Mouse (Mus musculus): ENCODE results near the gene Pde4d.
"Not testable (repeated sequence)": the region's sequence is repeated elsewhere in the genome, so short reads cannot be mapped to it uniquely, and the experiment has no call there.

Pde4d gene

GRCm38 (mm10) chr13:108692883-108693550, 243.3 kb downstream of the Pde4d start:
- DNase-seq (ENCODE audit: low spot score in 2 of 2): no peak

DNA sequence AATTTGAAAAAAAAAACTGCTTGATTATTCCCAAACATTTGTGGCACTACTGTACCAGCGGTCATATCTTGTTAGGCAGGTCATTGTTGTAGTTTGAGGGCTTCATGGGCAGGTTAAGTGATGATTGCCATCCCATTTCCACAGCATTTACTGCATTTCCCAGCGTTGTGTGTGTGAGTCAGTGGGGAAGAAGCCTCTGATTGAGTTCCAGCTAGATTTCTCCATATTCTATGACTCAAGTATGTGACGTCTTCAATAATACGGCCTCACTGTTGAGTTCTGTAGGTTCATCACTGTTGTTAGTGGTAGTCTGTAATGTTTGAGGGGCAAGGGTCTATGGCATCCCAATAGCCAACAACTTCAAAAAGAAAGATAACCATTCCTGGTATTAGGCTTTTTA, 255.7 kb downstream of the Pde4d start:
- DNase-seq (ENCODE audit: low spot score in 2 of 2): no peak

DNA sequence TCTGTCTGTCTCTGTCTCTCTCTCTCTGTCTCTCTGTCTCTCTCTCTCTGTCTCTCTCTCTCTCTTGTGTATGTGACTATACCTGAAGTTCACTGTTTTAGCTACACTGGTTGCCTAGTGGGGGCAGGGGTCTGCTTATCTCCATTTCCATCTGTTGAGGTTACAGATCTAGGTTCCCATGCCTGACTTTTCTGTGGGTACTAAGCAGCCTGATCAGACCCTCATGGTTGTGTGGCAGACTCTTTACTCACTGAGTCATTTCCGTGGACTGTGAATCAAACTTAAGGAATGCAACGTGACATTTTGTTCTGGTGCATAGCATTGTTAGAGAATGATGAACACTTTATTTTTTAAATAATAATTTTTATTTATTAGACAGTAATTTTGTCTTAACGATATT, 264.3 kb downstream of the Pde4d start:
- no peak for DNase-seq (ENCODE audit: low spot score in 2 of 2)

- no peak for DNase-seq (ENCODE audit: low spot score in 2 of 2)
These were observed 265.3 kb downstream of the Pde4d start for GRCm38 (mm10) chr13:108715029-108715428.

DNA sequence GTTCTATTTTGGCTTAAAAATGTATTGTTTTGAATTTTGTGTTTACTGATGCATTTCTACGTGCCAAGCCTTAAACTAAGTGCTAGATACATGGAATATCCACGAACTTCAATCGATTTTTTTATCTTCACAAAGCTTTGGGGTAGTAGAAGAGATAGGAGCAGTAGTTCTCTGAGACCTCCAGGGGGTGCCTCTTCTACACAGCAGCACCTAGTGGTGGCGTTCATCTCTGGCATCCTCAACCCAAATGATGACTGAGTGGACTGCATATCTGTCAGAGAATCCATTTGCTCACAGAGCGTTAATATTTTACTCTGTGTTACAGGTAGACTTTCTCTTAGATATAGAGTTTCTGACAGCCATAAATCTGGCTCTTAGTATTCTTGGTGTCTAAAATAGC, 272.5 kb downstream of the Pde4d start:
- no peak for DNase-seq (ENCODE audit: low spot score in 2 of 2)

- DNase-seq (ENCODE audit: low spot score in 2 of 2): not testable (repeated sequence)
These were observed 284.6 kb downstream of the Pde4d start for GRCm38 (mm10) chr13:108734356-108734755.

DNA sequence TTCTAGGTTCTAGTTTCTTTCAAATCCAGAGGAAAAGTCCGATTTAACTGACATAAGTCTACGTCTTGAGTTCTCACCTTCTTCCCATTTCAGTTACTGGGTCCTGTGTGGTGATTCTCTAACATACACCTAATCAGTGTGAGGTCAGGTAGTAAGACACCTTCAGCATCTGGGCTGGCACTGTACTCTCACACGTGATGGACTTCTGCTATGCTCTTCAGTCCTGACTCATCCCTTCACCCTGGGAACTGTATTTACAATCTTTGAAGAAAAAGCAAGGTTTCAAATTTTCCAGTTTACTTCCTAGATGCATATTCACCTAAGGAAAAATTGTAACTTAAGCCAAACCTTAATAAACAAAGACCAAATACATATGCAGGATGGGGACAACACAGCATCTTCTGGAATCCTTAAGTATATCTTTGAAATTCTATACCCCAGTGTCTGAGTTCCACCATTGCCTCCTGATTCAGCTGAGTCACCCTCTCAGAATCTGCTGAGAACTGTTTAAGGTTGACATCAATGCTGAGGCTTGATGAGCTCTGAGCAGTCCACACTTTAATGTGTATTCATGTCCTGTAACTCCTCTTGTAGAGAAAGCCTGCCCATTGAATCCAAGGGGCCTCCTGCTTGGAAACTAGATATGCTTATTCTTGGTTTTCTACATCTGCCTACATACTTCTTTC, 301.6 kb downstream of the Pde4d start:
- DNase-seq (ENCODE audit: low spot score in 2 of 2): no peak

DNA sequence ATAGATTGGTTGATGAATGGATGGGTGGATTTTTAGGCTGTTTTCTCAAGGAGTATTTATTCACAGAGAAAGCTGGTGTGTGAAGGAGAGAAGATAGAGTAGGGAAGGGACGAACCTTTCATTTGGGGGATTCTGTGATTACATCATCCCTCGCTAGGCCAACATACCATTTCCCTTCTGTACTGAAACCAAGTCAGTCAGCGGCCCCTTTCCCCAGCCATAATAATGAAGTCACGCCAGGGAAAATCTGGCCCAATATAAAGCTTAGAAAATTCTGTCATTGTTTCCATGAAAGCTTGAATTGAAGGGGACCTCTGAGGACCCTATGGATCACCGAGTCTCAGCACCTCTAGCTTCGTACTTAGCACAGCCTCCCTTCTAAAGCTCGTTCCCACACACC, 307.7 kb downstream of the Pde4d start:
- no peak for DNase-seq (ENCODE audit: low spot score in 2 of 2)

GRCm38 (mm10) chr13:108758331-108758730, 308.6 kb downstream of the Pde4d start:
- no peak for DNase-seq (ENCODE audit: low spot score in 2 of 2)

- DNase-seq (ENCODE audit: low spot score in 2 of 2): no peak
These were observed 309.4 kb downstream of the Pde4d start for GRCm38 (mm10) chr13:108759140-108759539.

DNA sequence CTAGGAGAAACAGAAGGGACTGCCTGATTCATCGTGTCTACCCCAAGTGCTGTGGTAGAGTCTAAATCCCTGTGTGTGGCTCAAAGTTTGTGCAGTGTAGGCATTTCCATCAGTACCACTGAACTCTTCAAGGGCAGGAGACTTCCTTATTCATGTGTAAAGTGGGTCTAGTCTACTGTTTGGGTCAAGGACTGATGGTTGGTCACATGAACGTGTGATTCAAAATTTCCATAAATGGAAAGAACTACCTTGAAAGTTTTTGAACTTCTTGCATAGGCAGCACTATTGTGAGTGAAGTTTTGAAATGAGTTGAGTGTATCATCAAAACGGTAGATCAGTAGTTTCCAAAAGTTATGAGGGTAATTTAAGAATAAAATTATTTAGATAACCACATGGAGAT, 313.5 kb downstream of the Pde4d start:
- DNase-seq (ENCODE audit: low spot score in 2 of 2): no peak

DNA sequence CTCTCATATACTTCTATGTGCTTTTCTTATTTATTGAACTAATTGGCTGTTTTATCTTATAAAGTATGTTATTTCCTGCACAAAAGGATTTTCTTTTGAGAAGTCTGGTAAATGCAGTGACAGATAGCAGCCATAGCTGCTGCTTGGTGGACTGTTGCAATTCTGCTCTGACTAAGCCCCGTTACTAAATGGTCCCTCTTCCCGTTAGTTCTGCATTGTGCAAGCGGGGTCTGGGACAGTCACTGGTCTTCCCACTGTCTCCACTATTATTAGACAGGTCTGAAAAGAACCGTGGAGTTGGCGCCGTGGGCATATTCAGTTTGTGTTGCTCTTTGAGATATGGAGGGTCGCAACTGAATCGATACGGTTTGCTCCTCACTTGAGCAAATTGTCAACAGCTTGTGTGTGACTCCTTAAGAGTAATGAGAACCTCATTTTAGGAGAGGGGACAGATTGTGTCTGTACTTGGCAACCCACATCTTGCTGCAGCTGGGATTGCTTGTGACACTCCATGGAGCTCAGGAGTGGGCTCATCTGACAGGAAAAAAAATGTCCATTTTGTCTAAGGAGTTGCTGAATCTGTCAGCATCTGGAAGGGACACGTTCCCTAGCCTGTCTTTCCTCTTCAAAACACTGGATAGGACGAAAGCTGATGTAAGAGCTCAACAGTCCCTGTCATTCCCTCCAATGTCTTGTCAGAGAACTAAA, 316.4 kb downstream of the Pde4d start:
- DNase-seq (ENCODE audit: low spot score in 2 of 2): no peak

DNA sequence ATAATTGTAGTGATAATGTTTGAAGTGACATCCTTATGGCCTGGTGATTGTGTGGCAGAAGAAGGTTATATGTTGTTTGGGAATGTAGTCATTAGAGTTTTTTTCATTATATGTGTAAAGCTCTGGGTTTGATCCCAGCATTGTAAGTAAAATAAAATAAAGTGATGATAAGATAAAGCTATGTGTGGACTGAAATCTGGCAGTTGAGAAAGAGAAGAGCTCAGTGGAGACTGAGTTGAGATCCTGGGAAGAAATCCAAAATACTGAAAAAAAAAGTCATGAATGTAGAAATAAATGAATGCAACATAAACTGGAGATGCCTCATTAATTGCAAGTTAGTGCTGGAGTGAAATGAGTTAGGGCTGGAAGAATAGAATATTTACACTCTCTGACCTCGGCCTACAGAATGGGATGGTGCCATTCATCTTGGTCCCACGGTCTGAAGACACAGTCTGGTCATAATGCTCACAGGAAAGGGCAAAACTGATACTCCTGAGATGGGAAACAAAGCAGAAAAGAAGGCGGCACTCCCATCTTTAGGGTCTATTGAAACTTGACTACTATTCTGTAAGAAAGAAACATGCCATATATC, 319.8 kb downstream of the Pde4d start:
- no peak for DNase-seq (ENCODE audit: low spot score in 2 of 2)

- no peak for DNase-seq (ENCODE audit: low spot score in 2 of 2)
These were observed 322.6 kb downstream of the Pde4d start for GRCm38 (mm10) chr13:108772386-108772785.

GRCm38 (mm10) chr13:108774981-108775380, 325.2 kb downstream of the Pde4d start:
- DNase-seq (ENCODE audit: low spot score in 2 of 2): no peak

GRCm38 (mm10) chr13:108775882-108776281, 326.1 kb downstream of the Pde4d start:
- DNase-seq (ENCODE audit: low spot score in 2 of 2): no peak

DNA sequence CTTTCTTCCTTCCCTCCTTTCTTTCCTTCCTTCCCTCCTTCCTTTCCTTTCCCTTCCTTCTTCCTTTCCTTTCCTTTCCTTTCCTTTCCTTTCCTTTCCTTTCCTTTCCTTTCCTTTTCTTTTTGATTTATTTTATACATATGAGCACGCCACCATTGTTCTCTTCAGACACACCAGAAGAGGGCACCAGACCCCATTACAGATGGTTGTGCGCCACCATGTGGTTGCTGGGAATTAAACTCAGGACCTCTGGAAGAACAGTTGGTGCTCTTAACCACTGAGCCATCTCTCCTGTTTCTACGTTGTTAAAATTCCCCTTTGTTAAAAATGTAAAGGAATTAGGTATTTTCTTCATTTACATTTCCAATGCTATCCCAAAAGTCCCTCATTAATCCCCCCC, 347.9 kb downstream of the Pde4d start:
- DNase-seq (ENCODE audit: low spot score in 2 of 2): not testable (repeated sequence)

DNA sequence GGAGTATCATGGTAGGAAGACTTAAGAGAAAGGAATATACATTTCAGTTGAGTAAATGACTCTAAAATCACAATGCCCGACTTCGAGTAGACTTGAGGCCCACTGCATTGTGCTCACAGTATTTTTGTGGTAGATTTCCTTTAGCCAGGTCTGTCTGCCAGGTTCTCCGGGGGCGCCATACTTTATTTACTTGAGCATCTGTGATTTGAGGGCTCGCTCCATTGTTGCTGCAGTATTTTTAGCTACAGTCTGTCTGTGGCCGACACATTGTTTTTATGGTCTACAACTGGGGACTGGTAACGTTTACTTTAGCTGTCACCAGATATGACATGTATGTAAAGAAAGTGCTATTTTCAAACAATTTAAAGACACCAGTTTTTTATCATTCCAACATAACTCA, 359.4 kb downstream of the Pde4d start:
- DNase-seq (ENCODE audit: low spot score in 2 of 2): no peak

- DNase-seq (ENCODE audit: low spot score in 2 of 2): peak in 1 of 2 experiments; percentile 61
These were observed 363.2 kb downstream of the Pde4d start for GRCm38 (mm10) chr13:108812956-108813355.

DNA sequence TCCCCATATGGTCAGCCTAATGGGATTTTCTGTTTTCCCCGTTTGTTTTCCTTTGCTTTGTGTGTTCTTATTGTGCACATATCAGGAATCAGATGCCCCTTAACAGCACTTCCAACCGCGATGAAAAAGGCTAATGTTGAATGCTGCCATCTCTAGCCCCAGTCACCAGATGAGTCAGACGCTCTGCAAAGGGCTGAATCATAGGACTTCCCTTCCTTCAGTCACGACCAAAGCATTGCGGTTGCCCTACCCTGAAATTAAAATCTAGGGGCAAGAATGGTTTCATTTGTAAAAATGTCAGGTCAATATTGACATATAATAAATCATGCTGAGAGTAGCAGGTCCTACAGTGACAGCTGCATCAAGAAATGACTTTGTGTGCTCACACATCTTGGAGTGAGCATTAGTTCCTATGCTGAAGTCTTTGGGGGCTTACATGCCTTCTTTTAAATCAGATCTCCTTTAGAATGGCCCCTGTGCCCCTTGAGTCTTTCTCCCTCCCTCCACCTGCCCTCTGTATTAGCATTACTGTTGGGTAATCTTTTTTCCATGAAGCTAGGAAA, 370.2 kb downstream of the Pde4d start:
- DNase-seq (ENCODE audit: low spot score in 2 of 2): no peak

DNA sequence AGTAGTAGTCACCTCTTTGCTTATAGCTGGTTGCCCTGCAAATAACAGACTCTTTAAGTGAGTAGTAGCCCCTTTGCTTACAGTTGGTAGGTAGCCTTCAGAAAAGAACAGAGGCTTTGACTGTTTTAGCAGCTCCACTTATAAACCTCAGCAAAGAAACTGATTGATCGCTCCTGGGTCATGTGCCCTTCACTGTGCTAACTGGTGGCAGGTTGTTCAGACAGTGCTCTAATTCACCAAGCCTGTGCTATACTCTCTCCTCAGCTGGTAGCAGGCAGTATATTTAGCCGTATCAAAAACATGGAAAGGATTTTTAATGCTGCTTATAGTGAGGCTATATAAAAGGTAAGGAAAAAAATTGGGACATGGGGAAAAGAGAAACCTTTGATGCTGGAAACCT, 370.7 kb downstream of the Pde4d start:
- no peak for DNase-seq (ENCODE audit: low spot score in 2 of 2)

DNA sequence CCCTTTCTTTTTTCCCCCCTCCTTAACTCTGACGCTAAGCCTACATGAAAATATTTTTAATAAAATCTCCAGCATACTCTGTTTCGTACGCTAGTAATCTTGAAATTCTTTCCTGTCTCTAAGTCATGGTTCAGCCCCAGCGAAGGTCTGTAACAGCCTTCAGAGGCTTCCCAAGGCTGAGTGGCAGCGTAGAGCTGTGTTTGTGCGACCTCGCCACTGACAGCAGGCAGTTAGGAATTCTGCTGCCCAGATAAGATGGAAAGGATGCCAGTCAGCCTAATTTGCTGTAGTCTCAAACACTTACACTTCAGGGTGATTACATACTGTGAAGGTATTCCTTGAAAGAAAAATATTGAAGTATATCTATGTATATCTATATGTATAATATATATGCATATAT, 371.5 kb downstream of the Pde4d start:
- no peak for DNase-seq (ENCODE audit: low spot score in 2 of 2)

Data from urinary bladder, postnatal 4 days (tissue).